Mouse (Mus musculus): ENCODE measurements around the gene Taf10. TPM values are rescaled to one million over a fixed set of nuclear protein-coding genes. Genes with fewer than 3 reads are reported as not detected.
A peak's percentile ranks its signal among the peaks of the same experiment; 100 is the strongest.

Taf10 gene
- total and polyA plus RNA-seq, 2 experiments, result 87.3 to 296 TPM

DNA sequence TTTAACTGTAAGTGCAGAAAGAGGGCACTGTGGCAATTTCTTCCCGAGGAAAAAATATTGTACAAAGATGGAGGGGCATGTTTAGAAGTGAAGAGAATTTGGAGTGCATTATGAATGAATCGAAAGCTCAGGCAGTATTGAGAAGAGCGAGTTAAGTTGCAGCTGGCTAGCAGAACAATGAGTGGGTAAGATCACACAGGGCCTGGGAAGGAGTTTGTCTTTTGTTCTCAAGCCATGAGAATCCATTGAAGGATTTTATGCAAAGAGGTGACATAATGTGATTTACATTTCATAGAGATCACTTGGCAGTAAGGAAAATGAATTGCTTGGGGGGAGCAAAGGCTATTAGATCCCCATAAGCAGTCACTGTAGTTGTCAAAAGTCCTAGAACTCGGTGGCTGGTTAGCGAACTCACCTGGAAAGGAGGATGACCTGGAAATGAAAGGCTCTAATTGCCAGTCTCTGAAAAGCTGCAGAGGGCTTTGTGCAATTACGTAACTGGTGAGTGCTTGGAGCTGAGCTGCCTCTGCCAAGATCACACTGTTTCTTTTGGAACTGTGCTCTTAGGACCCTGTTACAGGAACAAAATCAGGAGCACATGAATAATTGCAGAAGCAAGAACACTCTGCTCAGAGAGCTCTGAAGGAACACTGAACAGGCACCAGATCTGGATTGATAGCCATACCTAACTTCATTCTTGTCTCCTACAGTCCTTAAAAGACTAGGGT is 15.3 kb downstream of the Taf10 start:
- TF ChIP-seq POLR2A (IDR thresholded peaks at IDR 0.05; ENCODE audit: extremely low read depth, insufficient read depth, low read length), result no peak
- no peak for TF ChIP-seq CTCF (IDR thresholded peaks at IDR 0.05; ENCODE audit: low read depth, low read length)
- no peaks in the 10 kb centered on the region for H3K79me2 ChIP-seq (ENCODE audit: control insufficient read depth, insufficient read depth, low read length)
- 65% methylated on average over 6 of the region's 6 CpGs for WGBS
- H3K27ac ChIP-seq (replicated peaks; ENCODE audit: insufficient read depth, low read depth, low read length), result no peak overlapping the region
- H3K4me3 ChIP-seq (ENCODE audit: insufficient read depth, low read depth, low read length), result no peak overlapping the region
- H3K4me1 ChIP-seq (ENCODE audit: control insufficient read depth, insufficient read depth, low read length), result no peaks in the 10 kb centered on the region
- no peak overlapping the region for H3K9ac ChIP-seq (ENCODE audit: low read depth, low read length)
- H3K27me3 ChIP-seq (ENCODE audit: control insufficient read depth, insufficient read depth, low read length), result no peaks in the 10 kb centered on the region
- H3K36me3 ChIP-seq (ENCODE audit: control insufficient read depth, insufficient read depth, low read length), result peaks cover 32% of the 10 kb centered on the region
- peak; percentile 53 for DNase-seq (ENCODE audit: extremely low read depth, low read depth, low spot score)

DNA sequence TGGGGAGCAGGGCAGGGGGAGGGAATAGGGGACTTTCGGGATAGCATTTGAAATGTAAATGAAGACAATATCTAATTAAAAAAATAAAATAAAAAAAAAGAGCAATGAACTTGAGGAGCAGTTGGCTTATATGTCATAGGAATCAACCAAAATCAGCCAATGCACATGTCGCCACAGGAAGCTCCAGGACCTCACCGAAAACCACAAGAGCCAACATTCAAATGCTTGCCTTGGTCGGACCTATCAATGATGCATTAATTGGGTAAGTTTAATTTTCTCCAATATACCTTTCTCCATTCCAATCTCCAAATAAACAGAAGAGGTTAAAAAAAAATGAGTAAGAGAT is 17.2 kb downstream of the Taf10 start:
- H3K36me3 ChIP-seq (ENCODE audit: control insufficient read depth, insufficient read depth, low read length), result peaks cover 15% of the 10 kb centered on the region
- H3K9ac ChIP-seq (ENCODE audit: low read depth, low read length), result no peak overlapping the region
- H3K79me2 ChIP-seq (ENCODE audit: control insufficient read depth, insufficient read depth, low read length), result no peaks in the 10 kb centered on the region
- H3K4me3 ChIP-seq (ENCODE audit: insufficient read depth, low read depth, low read length), result no peak overlapping the region
- WGBS, result 93% methylated on average over 4 of the region's 4 CpGs
- no peaks in the 10 kb centered on the region for H3K27me3 ChIP-seq (ENCODE audit: control insufficient read depth, insufficient read depth, low read length)
- TF ChIP-seq POLR2A (IDR thresholded peaks at IDR 0.05; ENCODE audit: extremely low read depth, insufficient read depth, low read length) (no peak), CTCF (IDR thresholded peaks at IDR 0.05; ENCODE audit: low read depth, low read length) (no peak)
- H3K27ac ChIP-seq (replicated peaks; ENCODE audit: insufficient read depth, low read depth, low read length), result no peak overlapping the region
- DNase-seq (ENCODE audit: extremely low read depth, low read depth, low spot score), result no peak
- H3K4me1 ChIP-seq (ENCODE audit: control insufficient read depth, insufficient read depth, low read length), result no peaks in the 10 kb centered on the region

DNA sequence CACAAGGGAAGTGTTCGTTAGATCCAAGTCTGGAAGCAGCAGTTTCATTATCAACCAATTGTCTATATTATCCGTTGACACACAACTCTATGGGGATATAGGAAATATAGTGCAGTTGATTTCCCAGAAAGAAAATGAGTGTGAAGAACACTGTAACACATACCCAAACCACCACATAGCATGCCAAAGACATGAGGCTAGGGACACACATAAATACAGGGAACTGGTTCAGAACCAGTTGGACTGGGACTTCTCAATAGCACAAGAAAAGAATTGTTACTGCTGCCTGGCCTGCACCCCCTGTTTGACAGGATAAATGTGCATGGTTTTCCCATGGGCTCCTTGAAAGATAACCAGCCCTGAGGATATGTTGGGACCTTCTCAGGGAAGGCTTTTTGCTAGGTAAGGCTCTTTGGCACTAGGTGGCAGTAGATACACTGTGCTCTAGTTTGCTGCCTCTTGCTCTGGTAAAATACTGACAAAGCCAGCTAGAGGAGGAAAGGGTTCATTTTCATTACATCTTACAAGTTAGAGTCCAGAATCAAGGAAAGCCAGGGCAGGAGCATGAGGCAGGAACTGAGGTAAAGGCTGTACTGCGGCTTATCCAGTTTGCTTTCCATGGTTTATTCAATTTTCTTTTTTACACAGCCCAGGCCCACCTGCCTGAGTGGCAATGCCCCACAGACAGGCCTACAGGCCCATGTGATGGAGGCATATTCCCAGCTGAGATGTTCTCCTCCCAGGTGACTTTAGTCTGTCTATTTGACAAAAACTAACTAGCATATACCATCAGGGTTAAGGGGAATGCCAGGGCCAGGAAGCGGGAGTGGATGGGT is 17.8 kb downstream of the Taf10 start:
- peak; percentile 67 for DNase-seq (ENCODE audit: extremely low read depth, low read depth, low spot score)
- no peaks in the 10 kb centered on the region for H3K79me2 ChIP-seq (ENCODE audit: control insufficient read depth, insufficient read depth, low read length)
- no peak overlapping the region for H3K27ac ChIP-seq (replicated peaks; ENCODE audit: insufficient read depth, low read depth, low read length)
- TF ChIP-seq CTCF (IDR thresholded peaks at IDR 0.05; ENCODE audit: low read depth, low read length), result no peak; the same call in 1 of the 2 replicates
- no peak for TF ChIP-seq POLR2A (IDR thresholded peaks at IDR 0.05; ENCODE audit: extremely low read depth, insufficient read depth, low read length)
- WGBS, result 75% methylated on average over 4 of the region's 4 CpGs
- no peaks in the 10 kb centered on the region for H3K27me3 ChIP-seq (ENCODE audit: control insufficient read depth, insufficient read depth, low read length)
- H3K4me3 ChIP-seq (ENCODE audit: insufficient read depth, low read depth, low read length), result no peak overlapping the region
- peaks cover 9% of the 10 kb centered on the region for H3K36me3 ChIP-seq (ENCODE audit: control insufficient read depth, insufficient read depth, low read length)
- no peaks in the 10 kb centered on the region for H3K4me1 ChIP-seq (ENCODE audit: control insufficient read depth, insufficient read depth, low read length)
- no peak overlapping the region for H3K9ac ChIP-seq (ENCODE audit: low read depth, low read length)

DNA sequence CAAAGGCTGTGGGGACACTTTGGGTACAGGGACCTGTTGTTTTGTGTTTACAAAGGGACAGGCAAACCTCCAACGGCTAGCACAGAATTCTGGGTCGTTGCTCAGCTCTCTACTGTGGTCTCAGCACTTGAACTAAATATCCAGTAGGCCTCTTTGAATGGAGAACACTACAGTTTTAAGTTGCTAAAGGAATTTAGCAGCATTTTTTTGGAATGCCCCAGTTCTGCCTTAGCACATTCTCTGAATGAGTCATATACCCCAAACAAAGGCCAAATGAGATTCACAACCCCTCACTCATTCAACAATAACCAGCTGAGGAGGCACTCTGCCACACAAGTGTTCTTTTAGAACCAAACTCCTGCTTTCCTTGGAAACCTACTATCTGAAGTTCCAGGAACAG is 22.2 kb downstream of the Taf10 start:
- DNase-seq (ENCODE audit: extremely low read depth, low read depth, low spot score), result no peak
- 68% methylated on average over 2 of the region's 2 CpGs for WGBS
- Histone ChIP-seq H3K36me3 (ENCODE audit: control insufficient read depth, insufficient read depth, low read length) (no peaks in the 10 kb centered on the region), H3K4me1 (ENCODE audit: control insufficient read depth, insufficient read depth, low read length) (no peaks in the 10 kb centered on the region), H3K27ac (replicated peaks; ENCODE audit: insufficient read depth, low read depth, low read length) (no peak overlapping the region), H3K9ac (ENCODE audit: low read depth, low read length) (no peak overlapping the region), H3K4me3 (ENCODE audit: insufficient read depth, low read depth, low read length) (no peak overlapping the region), H3K79me2 (ENCODE audit: control insufficient read depth, insufficient read depth, low read length) (no peaks in the 10 kb centered on the region), H3K27me3 (ENCODE audit: control insufficient read depth, insufficient read depth, low read length) (no peaks in the 10 kb centered on the region)
- TF ChIP-seq CTCF (IDR thresholded peaks at IDR 0.05; ENCODE audit: low read depth, low read length) (no peak), POLR2A (IDR thresholded peaks at IDR 0.05; ENCODE audit: extremely low read depth, insufficient read depth, low read length) (no peak)

DNA sequence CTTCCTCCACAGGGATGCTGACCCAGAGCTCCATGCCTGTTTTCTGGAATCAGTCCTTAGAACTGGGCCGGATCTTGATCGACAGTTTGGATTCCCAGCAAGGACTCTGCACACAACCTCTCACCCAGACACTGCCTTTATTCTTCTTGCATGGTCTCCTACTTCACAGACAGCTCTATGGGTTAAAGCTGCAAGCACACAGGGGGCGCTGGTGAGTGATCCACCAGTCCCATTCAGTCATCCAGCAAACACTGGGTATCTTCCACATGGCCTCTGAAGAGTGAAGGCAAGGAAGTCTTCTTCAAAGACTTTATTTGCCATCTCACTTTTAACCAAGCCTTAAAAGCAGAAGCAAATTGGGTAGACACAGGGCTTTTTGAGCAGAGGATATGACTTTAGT is 28.8 kb downstream of the Taf10 start:
- TF ChIP-seq CTCF (IDR thresholded peaks at IDR 0.05; ENCODE audit: low read depth, low read length) (no peak), POLR2A (IDR thresholded peaks at IDR 0.05; ENCODE audit: extremely low read depth, insufficient read depth, low read length) (no peak)
- Histone ChIP-seq H3K27me3 (ENCODE audit: control insufficient read depth, insufficient read depth, low read length) (no peaks in the 10 kb centered on the region), H3K9ac (ENCODE audit: low read depth, low read length) (no peak overlapping the region), H3K4me1 (ENCODE audit: control insufficient read depth, insufficient read depth, low read length) (no peaks in the 10 kb centered on the region), H3K4me3 (ENCODE audit: insufficient read depth, low read depth, low read length) (no peak overlapping the region), H3K27ac (replicated peaks; ENCODE audit: insufficient read depth, low read depth, low read length) (no peak overlapping the region), H3K36me3 (ENCODE audit: control insufficient read depth, insufficient read depth, low read length) (no peaks in the 10 kb centered on the region), H3K79me2 (ENCODE audit: control insufficient read depth, insufficient read depth, low read length) (no peaks in the 10 kb centered on the region)
- 57% methylated on average over 3 of the region's 3 CpGs for WGBS
- DNase-seq (ENCODE audit: extremely low read depth, low read depth, low spot score), result no peak

DNA sequence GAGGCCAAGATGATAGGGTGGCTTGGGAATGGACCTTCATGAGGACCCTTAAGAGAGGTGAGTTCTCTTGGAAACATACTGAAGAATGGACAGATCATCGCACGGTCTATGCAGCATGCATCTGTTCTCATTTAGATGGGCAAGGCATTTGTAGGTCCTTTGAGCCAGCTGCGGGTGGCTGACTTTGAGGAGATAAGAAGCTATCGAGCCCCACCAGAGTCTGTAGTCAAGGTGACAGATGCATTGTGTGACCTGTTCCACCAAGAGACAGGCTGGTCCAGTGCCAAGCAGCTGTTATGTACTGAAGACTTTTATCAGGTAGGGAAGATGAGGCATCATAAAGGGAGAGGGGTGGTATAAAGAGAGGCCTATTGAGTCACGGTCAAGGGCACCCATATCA is 35.4 kb downstream of the Taf10 start:
- WGBS, result 88% methylated on average over 5 of the region's 5 CpGs
- TF ChIP-seq CTCF (IDR thresholded peaks at IDR 0.05; ENCODE audit: low read depth, low read length) (no peak), POLR2A (IDR thresholded peaks at IDR 0.05; ENCODE audit: extremely low read depth, insufficient read depth, low read length) (no peak)
- Histone ChIP-seq H3K36me3 (ENCODE audit: control insufficient read depth, insufficient read depth, low read length) (no peaks in the 10 kb centered on the region), H3K4me3 (ENCODE audit: insufficient read depth, low read depth, low read length) (no peak overlapping the region), H3K79me2 (ENCODE audit: control insufficient read depth, insufficient read depth, low read length) (no peaks in the 10 kb centered on the region), H3K9ac (ENCODE audit: low read depth, low read length) (no peak overlapping the region), H3K27ac (replicated peaks; ENCODE audit: insufficient read depth, low read depth, low read length) (no peak overlapping the region), H3K27me3 (ENCODE audit: control insufficient read depth, insufficient read depth, low read length) (no peaks in the 10 kb centered on the region), H3K4me1 (ENCODE audit: control insufficient read depth, insufficient read depth, low read length) (no peaks in the 10 kb centered on the region)
- no peak for DNase-seq (ENCODE audit: extremely low read depth, low read depth, low spot score)
